Mouse (Mus musculus): ENCODE data around the gene Gm3020. TPM values are rescaled to one million over a fixed set of nuclear protein-coding genes. Genes with fewer than 3 reads are reported as not detected.

Gm3020 gene
- not detected in 4 replicates for total RNA-seq (2023)

DNA sequence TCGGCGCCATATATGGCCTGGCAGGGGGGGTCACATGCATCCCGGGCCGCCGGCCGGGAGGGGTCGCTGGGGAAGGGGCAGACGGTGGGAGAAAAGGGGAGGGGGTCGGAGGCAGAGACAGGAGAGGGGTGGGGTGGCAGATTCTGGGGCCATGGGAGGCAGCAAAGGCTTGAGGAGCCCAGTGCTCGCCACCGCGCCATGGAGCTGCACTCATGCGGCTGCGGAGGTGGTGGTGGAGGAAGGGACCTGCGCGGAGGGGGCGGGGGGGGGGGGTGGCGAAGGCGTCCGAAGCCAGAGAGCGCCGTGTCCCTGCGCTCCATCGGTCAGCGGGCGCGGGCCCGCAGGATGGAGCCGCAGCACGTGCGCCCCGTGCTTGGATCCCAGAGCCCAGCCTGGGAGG, at the start of gene Gm3020:
Gene Gm3020, plus strand, starts transcription at position 301 of the 400 bp plus-strand sequence.

DNA sequence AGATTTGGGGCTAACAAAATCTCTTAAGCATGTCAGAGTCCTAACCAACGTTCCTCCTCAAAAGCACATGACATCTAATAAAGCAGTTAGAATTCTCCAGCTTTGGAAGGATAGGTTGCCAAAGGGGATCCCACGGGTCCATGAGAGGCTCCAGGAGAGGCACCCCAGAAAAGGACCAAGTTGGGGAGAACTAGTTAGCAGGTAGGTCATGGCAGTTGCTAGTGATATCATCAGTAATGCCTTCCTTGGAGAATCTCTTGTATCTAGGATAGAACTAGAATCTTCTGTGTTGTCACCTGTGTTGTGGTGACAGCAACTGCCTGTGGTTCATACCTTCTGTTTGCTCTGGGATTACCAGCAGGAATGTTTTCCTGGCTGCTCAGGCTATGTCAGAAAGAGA, 17.6 kb upstream of the Gm3020 start, which contains the start of gene Gm3012:
Gene Gm3012, plus strand, starts transcription at position 301 of the 400 bp plus-strand sequence.

DNA sequence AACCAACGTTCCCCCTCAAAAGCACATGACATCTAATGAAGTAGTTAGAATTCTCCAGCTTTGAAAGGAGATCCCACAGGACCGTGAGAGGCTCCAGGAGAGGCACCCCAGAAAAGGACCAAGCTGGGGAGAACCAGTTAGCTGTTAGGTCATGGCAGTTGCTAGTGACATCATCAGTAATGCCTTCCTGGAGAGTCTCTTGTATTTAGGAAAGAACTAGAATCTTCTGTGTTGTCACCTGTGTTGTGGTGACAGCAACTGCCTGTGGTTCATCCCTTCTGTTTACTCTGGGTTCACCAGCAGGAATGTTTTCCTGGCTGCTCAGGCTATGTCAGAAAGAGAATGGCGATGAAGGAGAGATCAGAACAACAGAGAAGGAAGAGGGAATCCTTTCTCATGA, 36.7 kb downstream of the Gm3020 start, which contains the start of gene Gm3043:
Gene Gm3043, plus strand, starts transcription at position 301 of the 400 bp plus-strand sequence.

Other genes with a start within 250 kb of the Gm3020 start
- gene Gm10409, start 239.4 kb upstream of the Gm3020 start, total RNA-seq (2023): not detected in 4 replicates
- gene Gm3005, start 223.9 kb upstream of the Gm3020 start, total RNA-seq (2023): not detected in 4 replicates
- gene Gm10408, start 202.7 kb upstream of the Gm3020 start, total RNA-seq (2023): not detected in 4 replicates
- gene Gm3012, start 17.5 kb upstream of the Gm3020 start, total RNA-seq (2023): not detected in 4 replicates
- gene Gm3043, start 36.8 kb downstream of the Gm3020 start, total RNA-seq (2023): not detected in 4 replicates
- not detected in 4 replicates for gene Gm3002, start 158.0 kb downstream of the Gm3020 start, total RNA-seq (2023)
- not detected in 4 replicates for gene Gm3033, start 194.2 kb downstream of the Gm3020 start, total RNA-seq (2023)
- gene Gm2916, start 232.1 kb downstream of the Gm3020 start, total RNA-seq (2023): not detected in 4 replicates

All from B cell, adult 62 days (primary cell).